Mouse (Mus musculus) lung, adult 2 months (tissue): Measurements from ENCODE around the gene Gm49325. TPM values are rescaled to one million over a fixed set of nuclear protein-coding genes. Genes with fewer than 3 reads are reported as not detected.
A peak's percentile ranks its signal among the peaks of the same experiment; 100 is the strongest.

Experiments used
- DNase-seq: peaks from one replicate; pipeline ENCODE4 v3.0.0; 2022
- H3K4me1 ChIP-seq: fragments of 200-500 bp; 2 replicates; pipeline ENCODE4 v1.6.1; 2011; ENCODE audit warnings: low read length; ENCODE audit not compliant: control insufficient read depth, insufficient read depth
- H3K4me3 ChIP-seq: fragments of 200-500 bp; replicated peaks from 2 replicates; pipeline ENCODE3; 2011; ENCODE audit warnings: low read depth, mild to moderate bottlenecking, control low read depth, low read length; ENCODE audit errors: extremely low read depth
- CTCF ChIP-seq: fragments of 200-500 bp; IDR thresholded peaks from 2 replicates; pipeline ENCODE4 v1.5.1; 2011; ENCODE audit warnings: mild to moderate bottlenecking, low read length, control low read depth; ENCODE audit not compliant: insufficient read depth
- POLR2A ChIP-seq: fragments of 200-500 bp; IDR thresholded peaks from 2 replicates; pipeline ENCODE4 v1.6.1; 2011; ENCODE audit warnings: low read depth, mild to moderate bottlenecking, control low read depth, low read length, borderline replicate concordance; ENCODE audit errors: extremely low read depth
- WGBS: fragments of 180-500 bp; shearing (Covaris S2); methylation state at CpG from one replicate; pipeline ENCODE4 v1.1.7; 2018; 5-methylcytosine and 5-hydroxymethylcytosine counted together
- polyA plus RNA-seq: library from polyadenylated mRNA; depleted of rRNA; stranded (reverse); fragments of >200 nt; gene quantifications from 2 replicates; pipeline ENCODE4 v1.2.3, GENCODE M21; 2012; rRNA removed

Gene Gm49325
- not detected in 2 replicates for polyA plus RNA-seq

DNA sequence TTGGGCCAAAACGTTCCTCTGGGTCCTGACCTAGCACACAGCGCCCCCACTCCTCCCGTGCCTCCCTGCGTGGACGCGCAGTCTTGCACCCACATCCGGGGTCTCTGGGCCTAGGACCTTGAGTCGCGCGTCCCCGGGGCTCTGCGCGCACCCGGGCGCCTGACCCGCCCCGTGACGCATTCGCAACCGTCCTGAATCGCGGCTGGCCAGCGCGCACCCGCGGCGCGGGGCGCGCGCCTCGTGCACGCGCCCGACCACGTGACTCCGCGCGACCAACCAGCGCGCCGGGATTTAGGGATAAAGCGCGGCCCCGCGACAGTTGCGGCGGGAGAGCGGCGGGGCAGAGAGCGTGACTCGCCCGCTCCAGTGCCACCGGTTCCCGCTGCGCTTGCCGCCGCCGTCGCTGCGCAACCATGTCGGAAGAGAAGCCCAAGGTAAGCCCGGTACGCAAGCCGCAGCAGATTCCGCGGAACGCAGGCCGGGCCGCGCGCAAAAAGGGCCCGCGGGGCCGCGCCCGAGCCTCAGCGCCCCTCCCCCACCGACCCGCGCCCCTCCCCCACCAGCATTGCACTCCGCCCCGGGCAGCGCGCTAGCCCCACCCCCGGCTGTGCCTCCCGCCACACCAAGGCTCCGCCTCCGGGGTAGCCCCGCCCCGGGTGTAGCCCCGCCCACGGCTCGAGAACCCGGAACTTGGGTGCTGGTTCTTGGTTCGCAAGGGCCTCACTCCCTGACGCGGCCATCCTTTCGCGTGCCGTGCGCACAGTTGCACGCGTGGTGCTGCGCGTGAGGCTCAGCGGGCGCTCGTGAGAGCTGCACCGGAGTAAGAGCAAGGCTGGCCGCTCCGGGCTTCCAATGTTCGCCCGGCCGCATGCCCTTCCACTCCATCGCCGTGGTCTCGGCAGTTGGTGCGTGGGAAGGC is at the start of gene Gm49325, which contains the start of gene Sumo3:
Gm49325 (plus strand) TSS at position 290 of the 919 bp plus-strand sequence.
Sumo3 (plus strand) TSS at position 190 of the 919 bp plus-strand sequence.
- TF ChIP-seq POLR2A (peak; percentile 92; the same call in 1 of the 2 replicates), CTCF (no peak)
- H3K4me3 ChIP-seq: peak within 1 kb of the TSS; percentile 88
- WGBS: 2% methylated on average over 118 of the region's 119 CpGs
- peaks cover 4% of the 10 kb centered on the region for H3K4me1 ChIP-seq
- peak; percentile 99 for DNase-seq

- no peak for DNase-seq
- H3K4me1 ChIP-seq: no peaks in the 10 kb centered on the region
- no peak overlapping the region for H3K4me3 ChIP-seq
- TF ChIP-seq CTCF: no peak
- 83% methylated on average over 7 of the region's 7 CpGs for WGBS
Measured at GRCm38 (mm10) chr10:77556631-77557030, 49.4 kb upstream of the Gm49325 start.

GRCm38 (mm10) chr10:77557641-77558040 is 48.4 kb upstream of the Gm49325 start:
- DNase-seq: no peak
- H3K4me3 ChIP-seq: no peak overlapping the region
- TF ChIP-seq CTCF (peak; percentile 30; the same call in 1 of the 2 replicates), POLR2A (no peak)
- 88% methylated on average over 4 of the region's 4 CpGs for WGBS
- H3K4me1 ChIP-seq: no peaks in the 10 kb centered on the region

DNA sequence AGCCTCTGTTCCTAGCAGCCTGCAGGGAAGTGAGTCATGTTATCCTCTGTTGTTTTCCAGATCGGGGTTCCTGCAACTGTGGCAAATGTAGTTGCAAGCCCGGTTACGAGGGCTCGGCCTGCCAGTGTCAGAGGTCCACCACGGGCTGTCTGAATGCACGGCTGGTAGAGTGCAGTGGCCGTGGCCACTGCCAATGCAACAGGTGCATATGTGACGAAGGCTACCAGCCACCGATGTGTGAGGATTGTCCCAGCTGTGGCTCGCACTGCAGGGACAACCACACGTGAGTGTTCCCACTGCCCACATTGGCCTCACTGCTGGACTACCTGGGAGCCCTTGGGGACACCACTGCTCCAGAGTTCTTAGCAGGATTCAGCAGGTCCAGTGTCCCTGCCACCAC is 45.9 kb upstream of the Gm49325 start:
- 84% methylated on average over 11 of the region's 11 CpGs for WGBS
- no peak for DNase-seq
- no peak overlapping the region for H3K4me3 ChIP-seq
- H3K4me1 ChIP-seq: no peaks in the 10 kb centered on the region
- no peak for TF ChIP-seq CTCF
- no peak for TF ChIP-seq POLR2A

DNA sequence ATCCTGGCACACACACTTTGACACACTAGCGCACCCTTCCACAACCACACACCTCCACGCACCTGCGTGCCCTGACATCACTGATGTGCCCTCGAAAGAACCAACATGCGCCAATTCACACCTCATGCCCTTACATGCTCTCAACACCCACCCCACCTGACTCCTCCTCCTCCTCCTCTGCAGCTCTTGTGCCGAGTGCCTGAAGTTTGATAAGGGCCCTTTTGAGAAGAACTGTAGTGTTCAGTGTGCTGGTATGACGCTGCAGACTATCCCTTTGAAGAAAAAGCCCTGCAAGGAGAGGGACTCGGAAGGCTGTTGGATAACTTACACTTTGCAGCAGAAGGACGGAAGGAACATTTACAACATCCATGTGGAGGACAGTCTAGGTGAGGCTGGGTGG is 45.2 kb upstream of the Gm49325 start:
- WGBS: 73% methylated on average over 9 of the region's 9 CpGs
- TF ChIP-seq CTCF: no peak

GRCm38 (mm10) chr10:77561508-77561907 is 44.5 kb upstream of the Gm49325 start:
- no peak for DNase-seq
- H3K4me3 ChIP-seq: no peak overlapping the region
- H3K4me1 ChIP-seq: no peaks in the 10 kb centered on the region
- TF ChIP-seq POLR2A: no peak
- TF ChIP-seq CTCF: no peak
- 53% methylated on average over 2 of the region's 2 CpGs for WGBS

More for the DNA sequence above, 45.2 kb upstream of the Gm49325 start:
- DNase-seq: no peak
- H3K4me1 ChIP-seq: no peaks in the 10 kb centered on the region
- no peak overlapping the region for H3K4me3 ChIP-seq

- H3K4me1 ChIP-seq: no peaks in the 10 kb centered on the region
- no peak overlapping the region for H3K4me3 ChIP-seq
- no peak for DNase-seq
- WGBS: 68% methylated on average over 8 of the region's 8 CpGs
- TF ChIP-seq CTCF: no peak
- no peak for TF ChIP-seq POLR2A
Measured at GRCm38 (mm10) chr10:77565005-77565404, 41.0 kb upstream of the Gm49325 start.

- Histone ChIP-seq H3K4me3 (no peak overlapping the region), H3K4me1 (no peaks in the 10 kb centered on the region)
- WGBS: 20% methylated on average over 8 of the region's 8 CpGs
- TF ChIP-seq POLR2A: no peak
- peak; percentile 87 for TF ChIP-seq CTCF
- DNase-seq: peak; percentile 86
Measured at GRCm38 (mm10) chr10:77566651-77567050, 39.3 kb upstream of the Gm49325 start.

DNA sequence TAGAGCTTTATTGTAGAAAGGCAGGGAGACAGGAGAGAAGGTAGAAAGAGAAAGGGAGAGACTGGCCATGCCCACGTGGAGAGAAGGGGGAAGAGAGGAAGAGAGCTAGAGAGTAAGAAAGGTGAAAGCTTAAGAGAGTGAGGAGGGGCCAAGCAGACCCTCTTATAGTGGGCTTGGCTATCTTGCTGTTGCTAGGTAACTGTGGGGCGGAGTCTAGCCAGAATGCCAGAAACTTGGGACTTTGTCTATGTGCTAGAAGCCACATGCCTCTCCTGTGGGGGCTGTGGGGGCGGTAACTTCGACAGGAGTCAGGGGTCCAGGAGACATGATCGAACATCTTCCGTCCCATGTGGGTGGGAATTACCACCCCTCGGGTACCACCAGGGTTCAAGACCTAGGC is 36.5 kb upstream of the Gm49325 start:
- TF ChIP-seq POLR2A (no peak), CTCF (no peak)
- Histone ChIP-seq H3K4me3 (no peak overlapping the region), H3K4me1 (no peaks in the 10 kb centered on the region)
- 46% methylated on average over 7 of the region's 7 CpGs for WGBS
- no peak for DNase-seq
